Mouse (Mus musculus) CH12.LX (cell line): Measurements from ENCODE around the gene Prune2.

Experiments
- BHLHE40 ChIP-seq: IDR thresholded peaks from 2 replicates; pipeline ENCODE4 v1.6.1; 2011; ENCODE audit warnings: mild to moderate bottlenecking, low read depth, low read length, improper control_type of control experiment
- CTCF ChIP-seq, 2 experiments: IDR thresholded peaks in 1 of 2; conservative IDR thresholded peaks in 1 of 2; 2 replicates each; pipeline ENCODE4 v1.5.1; 2011 to 2012; ENCODE audit warnings: low read depth in 2 of 2, low read length in 2 of 2, improper control_type of control experiment in 1 of 2, inconsistent platforms in 1 of 2, mild to moderate bottlenecking in 1 of 2, moderate library complexity in 1 of 2
- E2F4 ChIP-seq: IDR thresholded peaks from 2 replicates; pipeline ENCODE4 v1.6.1; 2011; ENCODE audit warnings: low read depth, low read length, improper control_type of control experiment; ENCODE audit not compliant: insufficient replicate concordance
- EP300 ChIP-seq: IDR thresholded peaks from 2 replicates; pipeline ENCODE4 v1.6.1; 2011; ENCODE audit warnings: low read length, improper control_type of control experiment
- NELFE ChIP-seq: IDR thresholded peaks from 2 replicates; pipeline ENCODE4 v1.6.1; 2011; ENCODE audit warnings: low read depth, low read length, improper control_type of control experiment
- POLR2A ChIP-seq: IDR thresholded peaks from 2 replicates; pipeline ENCODE4 v1.6.1; 2011; ENCODE audit warnings: low read depth, mild to moderate bottlenecking, improper control_type of control experiment, low read length
- SIN3A ChIP-seq: IDR thresholded peaks from 2 replicates; pipeline ENCODE4 v1.6.1; 2012; ENCODE audit warnings: low read length, improper control_type of control experiment, inconsistent platforms
- USF2 ChIP-seq: conservative IDR thresholded peaks from 2 replicates; pipeline ENCODE4 v1.6.1; 2011; ENCODE audit warnings: low read depth, low read length, improper control_type of control experiment
- ZC3H11A ChIP-seq: IDR thresholded peaks from 2 replicates; pipeline ENCODE4 v1.6.1; 2012; ENCODE audit warnings: low read depth, mild to moderate bottlenecking, inconsistent platforms, low read length, improper control_type of control experiment
- ZMIZ1 ChIP-seq: IDR thresholded peaks from 2 replicates; pipeline ENCODE4 v1.6.1; 2012; ENCODE audit warnings: low read depth, mild to moderate bottlenecking, inconsistent platforms, low read length, improper control_type of control experiment

DNA sequence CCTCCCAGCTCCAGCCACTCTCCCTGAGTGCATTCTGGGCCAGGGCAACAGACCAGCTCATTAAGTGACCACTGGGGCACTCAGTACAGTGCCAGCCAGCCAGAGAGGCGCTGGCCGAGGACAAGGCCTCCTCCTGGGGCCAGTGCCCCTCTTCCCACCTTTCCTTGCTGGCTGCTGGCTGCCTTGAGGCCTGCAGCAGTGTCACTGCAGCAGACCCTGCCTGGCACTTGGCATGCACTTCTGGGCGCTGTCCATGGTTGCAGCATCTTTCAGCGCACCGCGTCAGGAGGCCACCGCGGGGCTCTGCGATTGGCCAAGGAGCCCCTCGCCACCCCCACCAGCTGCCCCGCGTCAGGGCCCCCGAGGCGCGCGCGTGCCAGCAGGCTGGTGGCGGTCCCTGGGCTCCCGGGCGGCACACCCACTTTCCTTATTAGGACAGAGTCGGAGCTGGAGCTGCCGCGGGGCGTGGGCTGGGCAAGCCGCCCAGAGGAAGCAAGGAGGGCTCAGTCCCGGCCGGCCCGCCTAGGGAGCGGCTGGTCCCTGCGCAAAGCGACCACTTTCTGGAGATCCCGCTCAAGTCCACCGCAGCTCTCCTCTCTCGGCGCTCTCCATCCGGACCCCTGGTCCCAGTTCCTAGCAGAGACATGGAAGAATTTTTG lies at the start of gene Prune2:
- TF ChIP-seq E2F4 (no peak), POLR2A (no peak), CTCF (conservative IDR thresholded peaks at IDR 0.05 in 1 of 2, IDR thresholded peaks at IDR 0.05 in 1 of 2; ENCODE audit: low read depth in 2 of 2, low read length in 2 of 2) (no peak), SIN3A (no peak), USF2 (no peak), ZC3H11A (no peak), ZMIZ1 (no peak), BHLHE40 (no peak), EP300 (no peak), NELFE (no peak)
